ENCODE assay signal across 8 mouse cellular contexts in genomic region chr5:21055071-21055819, GRCm38 (mm10). TPM values are rescaled to one million over a fixed set of nuclear protein-coding genes. Genes with fewer than 3 reads are reported as not detected.
A peak's percentile ranks its signal among the peaks of the same experiment; 100 is the strongest.
DNase-seq lines count a peak whose midpoint lies in the region; ATAC-seq and TF ChIP-seq lines count a peak whose summit lies in the region.

No protein-coding gene starts in this region.

- WGBS in forebrain, embryonic 13.5 days = under 1% methylated on average over 59 of the region's 84 CpGs

- peak overlapping the region; percentile 72 for H3K27ac ChIP-seq in ES-Bruce4 (ENCODE audit: insufficient read depth, low read length)
- peak overlapping the region; percentile 99 for H3K27ac ChIP-seq in forebrain, embryonic 13.5 days

- H3K9ac ChIP-seq in ES-Bruce4 (ENCODE audit: low read depth, poor library complexity, severe bottlenecking) = peak overlapping the region; percentile 87
- peak overlapping the region; percentile 99 for H3K9ac ChIP-seq in forebrain, embryonic 13.5 days

- no peak for TF ChIP-seq EP300 in ES-Bruce4 (IDR thresholded peaks at IDR 0.05; ENCODE audit: insufficient read depth, low read depth, low read length)

- TF ChIP-seq CTCF in ES-Bruce4 (IDR thresholded peaks at IDR 0.05; ENCODE audit: low read depth, low read length) = no peak

- peak; percentile 34 for ATAC-seq in forebrain, embryonic 13.5 days
- ATAC-seq in activated CD4-positive, CD25-positive, alpha-beta regulatory T cell, adult 4 months = no peak

- H3K36me3 ChIP-seq in ES-Bruce4 (ENCODE audit: control insufficient read depth, insufficient read depth, low read length, poor library complexity, severe bottlenecking) = no peaks in the 10 kb centered on the region
- no peaks in the 10 kb centered on the region for H3K36me3 ChIP-seq in forebrain, embryonic 13.5 days (ENCODE audit: poor library complexity, severe bottlenecking)

- peaks cover 2% of the 10 kb centered on the region for H3K4me1 ChIP-seq in ES-Bruce4 (ENCODE audit: control insufficient read depth, insufficient read depth, low read length)
- peaks cover 18% of the 10 kb centered on the region for H3K4me1 ChIP-seq in forebrain, embryonic 13.5 days

- H3K9me3 ChIP-seq in ES-Bruce4 (replicated peaks; ENCODE audit: control insufficient read depth, insufficient read depth, low read length, poor library complexity, severe bottlenecking) = no peaks in the 10 kb centered on the region
- no peaks in the 10 kb centered on the region for H3K9me3 ChIP-seq in forebrain, embryonic 13.5 days (replicated peaks)

- TF ChIP-seq POLR2A in ES-Bruce4 (IDR thresholded peaks at IDR 0.05; ENCODE audit: insufficient read depth, low read length) = no peak

- peak overlapping the region; percentile 96 for H3K4me3 ChIP-seq in ES-Bruce4 (ENCODE audit: low read depth, low read length)
- H3K4me3 ChIP-seq in forebrain, embryonic 13.5 days = peak overlapping the region; percentile 88

- peak; percentile 54 for DNase-seq in adrenal gland, postnatal 25 days
- peak; percentile 19 for DNase-seq in heart, postnatal 25 days (ENCODE audit: low spot score)
- DNase-seq in layer of hippocampus, adult 18-20 months (ENCODE audit: low spot score in 2 of 2) = peak; percentile 29 to 58
- DNase-seq in lung, postnatal 14 days = peak; percentile 47
- peak; percentile 41 for DNase-seq in right cerebral cortex, adult 18-20 months

- H3K27me3 ChIP-seq in ES-Bruce4 (ENCODE audit: control insufficient read depth, insufficient read depth, low read length, poor library complexity, severe bottlenecking) = no peaks in the 10 kb centered on the region
- no peaks in the 10 kb centered on the region for H3K27me3 ChIP-seq in forebrain, embryonic 13.5 days

- intact Hi-C loops in heart, postnatal 25 days (cut with DNase I) = loop anchor here (2.0 to 10.0 kb wide), 3 partner anchors 46 to 140 kb away; no protein-coding TSS in a partner anchor

- H3K4me2 ChIP-seq in forebrain, embryonic 13.5 days = peak overlapping the region; percentile 72

RNA-seq across cellular contexts. Expression of gene Ptpn12, which starts 0.5 kb away (rescaled TPM):
- polyA plus RNA-seq in ES-Bruce4 (2011; ENCODE audit: insufficient read depth, insufficient read length, low read depth, missing spikeins) = 42.7 and 58.7 TPM in 2 replicates
- 56.2 and 65.0 TPM in 2 replicates for total RNA-seq in adrenal gland, postnatal 25 days (2021)
- 30.1 and 31.1 TPM in 2 replicates for polyA plus RNA-seq in forebrain, embryonic 13.5 days (2015; fragmentation: Nextera tagmentation; extraction: Ambion mirVana)
- 10 to 100 TPM; 29.9 to 34.8 TPM for total RNA-seq in heart, postnatal 25 days (2021)
- 10 to 100 TPM; 33.0 to 36.7 TPM for total RNA-seq in layer of hippocampus, adult 18-20 months (2021)
- 10 to 100 TPM; 10.7 to 11.1 TPM for polyA plus RNA-seq in activated CD4-positive, CD25-positive, alpha-beta regulatory T cell, adult 4 months (2017; shearing (Covaris generic))
